Mouse (Mus musculus) midbrain, embryonic 11.5 days (tissue): ENCODE data around the gene Sgsm1. TPM values are rescaled to one million over a fixed set of nuclear protein-coding genes. Genes with fewer than 3 reads are reported as not detected.

Source experiments
- ATAC-seq: fragments of 200-750 bp; cut with Nextera tagmentation; 2 replicates; pipeline ENCODE4 v1.8.0; 2017; ENCODE audit warnings: moderate TSS enrichment, moderate library complexity; ENCODE audit not compliant: low FRiP score
- DNase-seq: peaks from one replicate; pipeline ENCODE4 v3.0.0; 2015; ENCODE audit warnings: low spot score; ENCODE audit errors: missing footprints
- H3K27ac ChIP-seq: fragments of 300-500 bp; sonication (generic); 2 replicates; pipeline ENCODE4 v1.5.1; 2014; ENCODE audit warnings: low read depth, low read length
- H3K27me3 ChIP-seq: fragments of 300-500 bp; sonication (generic); 2 replicates; pipeline ENCODE4 v1.6.1; 2014; ENCODE audit warnings: mild to moderate bottlenecking, low read length, moderate library complexity, mixed read lengths; ENCODE audit not compliant: control insufficient read depth, insufficient read depth
- H3K36me3 ChIP-seq: fragments of 300-500 bp; sonication (generic); 2 replicates; pipeline ENCODE4 v1.6.1; 2014; ENCODE audit warnings: mild to moderate bottlenecking, low read length, moderate library complexity, mixed read lengths; ENCODE audit not compliant: control insufficient read depth, insufficient read depth
- H3K4me1 ChIP-seq: fragments of 300-500 bp; sonication (generic); 2 replicates; pipeline ENCODE4 v1.6.1; 2014; ENCODE audit warnings: low read length; ENCODE audit not compliant: control insufficient read depth, insufficient read depth
- H3K4me2 ChIP-seq: fragments of 300-500 bp; sonication (generic); 2 replicates; pipeline ENCODE4 v1.6.1; 2014; ENCODE audit warnings: mild to moderate bottlenecking, moderate library complexity
- H3K4me3 ChIP-seq: fragments of 300-500 bp; sonication (generic); 2 replicates; pipeline ENCODE4 v1.5.1; 2014; ENCODE audit warnings: low read depth, low read length
- H3K9ac ChIP-seq: fragments of 300-500 bp; sonication (generic); 2 replicates; pipeline ENCODE4 v1.6.1; 2014; ENCODE audit warnings: low read length
- H3K9me3 ChIP-seq: fragments of 300-500 bp; sonication (generic); 2 replicates; pipeline ENCODE4 v1.6.1; 2016; ENCODE audit warnings: low read length; ENCODE audit not compliant: control insufficient read depth
- WGBS: fragments of 180-500 bp; shearing (Covaris S2); extraction: QIAGEN DNeasy Blood & Tissue Kit; methylation state at CpG from one replicate; pipeline ENCODE4 v1.1.7; 2014; 5-methylcytosine and 5-hydroxymethylcytosine counted together
- polyA plus RNA-seq: library from polyadenylated mRNA; unstranded; fragments of >200 nt; fragmentation: Nextera tagmentation; extraction: Ambion mirVana; gene quantifications from 2 replicates; pipeline ENCODE4 v1.2.1, GENCODE M21; 2014

Gene Sgsm1
- polyA plus RNA-seq, 1 experiment from 2014 or later: 10.8 TPM

DNA sequence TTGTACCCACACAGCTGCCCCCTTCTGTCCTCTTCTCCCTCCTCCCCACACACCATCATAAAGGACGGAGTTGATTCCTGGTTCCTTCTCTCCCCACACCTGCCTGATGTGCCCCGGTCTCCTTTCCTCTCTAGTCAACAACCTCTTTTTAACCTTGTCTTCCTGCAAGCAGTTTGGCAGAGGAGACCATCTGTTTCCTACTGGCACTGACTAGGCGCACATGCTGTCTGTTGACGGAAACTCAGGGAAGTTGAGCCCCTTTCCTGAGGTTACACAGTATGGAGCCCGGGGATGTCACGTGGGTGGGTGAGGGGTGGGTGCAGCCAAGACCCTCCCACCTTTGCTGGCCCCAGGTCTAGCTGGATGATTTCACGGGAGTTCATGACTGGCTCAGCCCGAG lies 17.8 kb downstream of the Sgsm1 start:
- no peak overlapping the region for H3K4me2 ChIP-seq
- H3K36me3 ChIP-seq: no peaks in the 10 kb centered on the region
- peaks cover 12% of the 10 kb centered on the region for H3K27me3 ChIP-seq
- H3K9ac ChIP-seq: no peak overlapping the region
- DNase-seq (no peak), ATAC-seq (no peak)
- H3K4me1 ChIP-seq: no peaks in the 10 kb centered on the region
- H3K4me3 ChIP-seq: no peak overlapping the region
- H3K9me3 ChIP-seq: no peaks in the 10 kb centered on the region
- 67% methylated on average over 8 of the region's 8 CpGs for WGBS
- H3K27ac ChIP-seq: no peak overlapping the region

DNA sequence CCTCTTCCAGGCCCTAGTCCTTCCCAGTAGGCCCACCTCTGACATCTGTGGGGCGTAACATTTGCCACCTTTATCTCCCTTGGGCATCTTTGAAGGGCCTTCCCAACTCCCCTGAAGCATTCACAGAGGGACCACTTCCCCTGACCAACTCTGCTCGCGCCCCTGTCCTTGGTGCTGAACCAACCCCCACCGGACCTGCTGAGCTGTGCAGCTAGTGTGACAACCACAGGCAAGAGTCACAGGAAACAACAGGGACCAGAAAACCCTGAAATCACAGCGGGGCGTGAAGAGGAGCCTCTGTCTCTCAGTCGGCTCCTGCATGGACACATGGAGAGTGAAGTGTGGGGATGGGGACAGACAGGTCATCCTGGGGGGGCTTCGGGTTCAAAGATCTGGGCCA lies 18.4 kb downstream of the Sgsm1 start:
- WGBS: 9% methylated on average over 8 of the region's 8 CpGs
- DNase-seq: peak; percentile 88
- no peaks in the 10 kb centered on the region for H3K9me3 ChIP-seq
- peaks cover 18% of the 10 kb centered on the region for H3K27me3 ChIP-seq
- no peak overlapping the region for H3K9ac ChIP-seq
- ATAC-seq: no peak
- H3K36me3 ChIP-seq: no peaks in the 10 kb centered on the region
- no peak overlapping the region for H3K4me3 ChIP-seq
- H3K27ac ChIP-seq: no peak overlapping the region
- H3K4me1 ChIP-seq: peaks cover 3% of the 10 kb centered on the region
- no peak overlapping the region for H3K4me2 ChIP-seq

DNA sequence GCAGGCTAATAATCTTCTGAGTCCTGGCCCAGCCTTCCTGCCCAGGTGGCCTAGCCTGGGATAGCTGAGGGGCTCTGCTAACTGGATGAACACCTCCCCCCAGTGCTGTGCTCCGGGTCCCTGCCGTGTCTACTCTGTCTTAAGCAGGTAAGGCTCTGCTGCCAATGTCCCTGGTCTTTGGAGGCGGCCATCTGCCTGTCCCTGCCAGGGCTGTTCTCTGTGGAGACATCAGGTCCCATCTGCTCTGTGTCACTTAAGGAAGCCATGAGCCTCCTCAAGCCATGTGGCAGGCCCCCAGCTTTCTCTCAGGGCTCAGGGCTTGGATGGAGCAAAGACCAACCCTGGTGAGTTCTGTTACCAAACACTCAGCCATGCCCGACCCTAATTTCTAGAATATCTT lies 19.5 kb downstream of the Sgsm1 start:
- H3K9me3 ChIP-seq: no peaks in the 10 kb centered on the region
- H3K9ac ChIP-seq: no peak overlapping the region
- 81% methylated on average over 4 of the region's 4 CpGs for WGBS

DNA sequence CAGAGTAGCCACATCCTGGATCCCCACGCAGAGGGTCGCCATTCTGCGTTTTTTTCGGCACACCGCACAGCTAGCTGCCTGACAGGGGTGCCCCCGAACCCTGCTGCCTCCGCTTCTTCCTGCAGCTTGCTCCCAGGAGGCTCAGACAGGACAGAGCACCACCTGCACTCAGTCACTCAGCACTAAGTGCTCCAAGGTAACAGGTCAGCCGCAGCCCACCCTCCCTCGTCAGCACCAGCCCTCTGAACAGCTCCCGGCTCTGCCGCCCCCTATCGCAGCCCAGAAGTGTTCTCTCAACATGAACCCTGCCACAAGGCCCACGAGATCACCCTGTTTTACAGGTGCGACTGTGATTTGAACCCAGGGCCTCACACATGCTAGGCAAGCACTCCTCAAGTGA lies 20.4 kb downstream of the Sgsm1 start:
- Histone ChIP-seq H3K4me1 (peaks cover 7% of the 10 kb centered on the region), H3K9ac (no peak overlapping the region), H3K4me3 (no peak overlapping the region), H3K27ac (no peak overlapping the region), H3K27me3 (peaks cover 23% of the 10 kb centered on the region), H3K36me3 (no peaks in the 10 kb centered on the region), H3K9me3 (no peaks in the 10 kb centered on the region), H3K4me2 (no peak overlapping the region)
- DNase-seq (no peak), ATAC-seq (no peak)
- WGBS: 41% methylated on average over 14 of the region's 14 CpGs

More for the DNA sequence above, 19.5 kb downstream of the Sgsm1 start:
- no peaks in the 10 kb centered on the region for H3K36me3 ChIP-seq
- no peak overlapping the region for H3K4me2 ChIP-seq
- H3K27me3 ChIP-seq: peaks cover 23% of the 10 kb centered on the region
- ATAC-seq (no peak), DNase-seq (no peak)
- peaks cover 7% of the 10 kb centered on the region for H3K4me1 ChIP-seq
- H3K4me3 ChIP-seq: no peak overlapping the region
- no peak overlapping the region for H3K27ac ChIP-seq

DNA sequence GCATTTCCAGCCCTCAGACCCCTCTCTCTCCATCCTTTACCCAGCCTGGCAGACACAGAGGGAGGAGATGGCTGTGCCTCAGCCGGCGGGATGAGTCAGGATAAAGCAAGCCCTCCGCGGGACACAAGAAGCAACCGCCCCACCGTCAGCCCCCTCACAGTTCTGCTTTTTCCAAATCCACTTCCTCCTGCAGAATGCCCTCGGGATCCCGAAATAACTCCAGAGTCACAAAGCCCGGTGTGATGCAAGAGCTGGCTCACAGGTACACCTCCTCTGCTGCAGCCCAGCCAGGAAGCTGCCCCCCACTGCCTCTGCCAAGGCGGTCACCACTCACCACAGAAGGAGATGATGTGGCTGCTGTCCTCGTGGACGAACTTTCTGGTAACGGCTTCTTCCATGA lies 22.1 kb downstream of the Sgsm1 start:
- H3K4me1 ChIP-seq: peaks cover 7% of the 10 kb centered on the region
- ATAC-seq: no peak
- no peak overlapping the region for H3K4me2 ChIP-seq
- H3K9me3 ChIP-seq: no peaks in the 10 kb centered on the region
- H3K9ac ChIP-seq: no peak overlapping the region
- no peak overlapping the region for H3K4me3 ChIP-seq
- WGBS: 46% methylated on average over 13 of the region's 13 CpGs
- H3K36me3 ChIP-seq: no peaks in the 10 kb centered on the region
- H3K27me3 ChIP-seq: peaks cover 23% of the 10 kb centered on the region
- no peak overlapping the region for H3K27ac ChIP-seq
- DNase-seq: no peak

DNA sequence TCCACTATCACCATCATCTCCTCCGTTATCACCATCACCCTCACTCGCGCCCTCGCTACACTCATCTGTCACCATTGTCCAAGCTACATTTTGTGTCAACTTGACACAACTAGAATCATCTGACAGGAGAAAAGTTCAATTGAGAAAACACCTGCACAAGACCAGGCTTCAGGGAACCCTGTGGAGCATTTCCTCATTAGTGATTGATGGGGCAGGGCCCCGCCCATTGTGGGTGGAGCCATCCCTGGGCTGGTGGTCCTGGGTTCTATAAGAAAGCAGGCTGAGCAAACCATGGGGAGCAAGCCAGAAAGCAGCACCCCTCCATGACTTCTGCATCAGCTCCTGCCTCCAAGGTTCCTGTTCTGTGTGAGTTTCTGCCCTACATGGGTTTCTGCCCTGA lies 22.8 kb downstream of the Sgsm1 start:
- H3K4me2 ChIP-seq: no peak overlapping the region
- H3K36me3 ChIP-seq: no peaks in the 10 kb centered on the region
- no peak overlapping the region for H3K27ac ChIP-seq
- H3K9ac ChIP-seq: no peak overlapping the region
- peaks cover 23% of the 10 kb centered on the region for H3K27me3 ChIP-seq
- peaks cover 7% of the 10 kb centered on the region for H3K4me1 ChIP-seq
- DNase-seq: no peak
- ATAC-seq: no peak
- 46% methylated on average over 5 of the region's 5 CpGs for WGBS
- H3K4me3 ChIP-seq: no peak overlapping the region
- H3K9me3 ChIP-seq: no peaks in the 10 kb centered on the region

DNA sequence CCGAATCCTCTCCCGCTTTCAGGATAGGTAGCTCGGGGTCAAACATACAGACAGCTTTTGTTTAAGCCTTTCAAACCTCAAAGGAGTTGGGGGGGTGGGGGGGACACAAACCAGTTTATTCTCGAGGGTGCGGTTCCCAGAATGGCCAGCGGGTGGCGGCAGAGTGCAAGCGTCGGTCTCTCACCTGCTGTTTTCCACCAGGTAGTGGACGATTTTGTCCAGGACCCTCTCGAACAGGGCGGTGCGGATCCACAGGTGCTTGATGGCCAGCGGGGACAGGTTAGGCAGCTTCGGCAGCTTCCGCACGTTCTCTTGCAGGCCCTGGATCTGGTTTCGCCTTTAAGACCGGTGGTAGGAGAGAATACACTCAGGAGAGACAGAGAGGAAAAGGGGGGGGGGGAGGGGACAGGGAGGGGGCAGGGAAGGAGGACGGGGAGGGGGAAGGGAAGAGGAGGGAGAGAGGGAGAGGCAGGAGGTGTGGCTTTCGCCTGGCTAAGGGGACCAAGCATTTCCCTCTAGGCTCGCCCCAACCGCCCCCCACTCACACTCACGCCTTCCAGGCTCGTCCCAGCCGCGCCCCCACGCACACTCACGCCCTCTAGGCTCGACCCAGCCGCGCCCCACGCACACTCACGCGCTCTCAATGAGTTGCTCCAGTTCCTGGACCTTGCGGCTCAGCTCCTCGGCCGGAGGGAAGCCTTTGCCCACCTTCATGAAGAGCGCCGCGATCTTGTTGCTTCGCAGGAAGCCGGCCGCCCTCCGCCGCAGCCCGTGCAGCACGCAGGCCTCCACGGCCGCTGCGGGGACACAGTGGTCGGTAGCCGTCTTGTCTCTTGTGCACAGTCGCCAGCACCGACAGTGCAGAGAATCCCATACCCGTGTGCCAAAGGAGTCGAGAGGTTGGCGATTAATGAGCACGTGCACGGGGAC lies 23.7 kb downstream of the Sgsm1 start:
- Histone ChIP-seq H3K4me2 (peak overlapping the region; percentile 42), H3K9ac (no peak overlapping the region), H3K27ac (no peak overlapping the region), H3K9me3 (no peaks in the 10 kb centered on the region), H3K4me3 (peak overlapping the region; percentile 17), H3K36me3 (no peaks in the 10 kb centered on the region), H3K27me3 (peaks cover 23% of the 10 kb centered on the region), H3K4me1 (peaks cover 7% of the 10 kb centered on the region)
- 4% methylated on average over 58 of the region's 60 CpGs for WGBS
- peak; percentile 98 for DNase-seq
- peak; percentile 35; the same call in 1 of the 2 replicates for ATAC-seq

DNA sequence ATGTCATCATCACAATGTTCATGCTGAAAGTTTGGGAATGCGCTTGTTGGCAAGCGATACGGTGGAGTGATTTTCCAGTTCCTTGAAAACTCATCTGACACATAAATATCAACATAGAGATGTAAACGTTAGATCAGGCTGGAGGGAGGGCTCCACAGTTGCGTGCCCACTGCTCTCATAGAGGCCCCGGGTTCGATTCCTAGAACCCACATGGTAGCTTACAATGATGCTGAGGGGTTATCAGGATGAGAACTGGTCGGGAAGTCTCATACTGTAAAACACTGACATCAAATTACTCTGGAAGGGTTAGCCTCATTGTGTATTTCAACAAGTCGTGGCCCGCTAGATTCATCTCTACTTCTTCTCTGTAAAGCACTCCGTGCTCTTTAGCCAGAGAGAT lies 24.5 kb downstream of the Sgsm1 start:
- Histone ChIP-seq H3K4me2 (no peak overlapping the region), H3K9ac (no peak overlapping the region), H3K9me3 (no peaks in the 10 kb centered on the region), H3K27ac (no peak overlapping the region), H3K4me3 (no peak overlapping the region), H3K27me3 (peaks cover 23% of the 10 kb centered on the region), H3K4me1 (peaks cover 7% of the 10 kb centered on the region), H3K36me3 (no peaks in the 10 kb centered on the region)
- DNase-seq (peak; percentile 84), ATAC-seq (no peak)
- WGBS: 76% methylated on average over 11 of the region's 11 CpGs

DNA sequence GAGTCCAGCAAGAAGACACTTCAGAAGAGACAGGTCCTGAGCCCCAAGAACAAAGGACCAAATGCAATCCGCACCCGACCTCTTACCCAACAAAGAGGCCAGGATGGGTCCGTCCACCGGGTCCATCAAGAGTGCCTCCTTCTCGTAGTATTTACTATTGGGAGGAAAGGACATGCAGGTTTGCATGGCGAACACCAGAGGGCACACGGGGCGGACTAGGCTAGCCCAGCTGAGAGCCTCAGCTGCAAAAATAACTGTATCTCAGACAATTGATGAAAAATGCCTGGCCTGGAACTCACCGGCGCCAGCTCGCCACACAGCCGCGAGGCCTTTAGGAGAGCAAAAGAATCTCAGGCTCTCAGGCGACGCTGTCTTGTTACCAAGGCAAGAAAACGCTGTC lies 25.0 kb downstream of the Sgsm1 start:
- Histone ChIP-seq H3K4me1 (peaks cover 7% of the 10 kb centered on the region), H3K9ac (no peak overlapping the region), H3K9me3 (no peaks in the 10 kb centered on the region), H3K4me2 (no peak overlapping the region), H3K27me3 (peaks cover 23% of the 10 kb centered on the region), H3K4me3 (no peak overlapping the region), H3K36me3 (no peaks in the 10 kb centered on the region), H3K27ac (no peak overlapping the region)
- WGBS: 62% methylated on average over 16 of the region's 16 CpGs
- ATAC-seq (no peak), DNase-seq (no peak)
